Mouse (Mus musculus): ENCODE measurements around the gene Pex26. TPM values are rescaled to one million over a fixed set of nuclear protein-coding genes. Genes with fewer than 3 reads are reported as not detected.

The Pex26 gene
- polyA plus RNA-seq, 1 experiment from 2014 or later = 15.2 TPM

DNA sequence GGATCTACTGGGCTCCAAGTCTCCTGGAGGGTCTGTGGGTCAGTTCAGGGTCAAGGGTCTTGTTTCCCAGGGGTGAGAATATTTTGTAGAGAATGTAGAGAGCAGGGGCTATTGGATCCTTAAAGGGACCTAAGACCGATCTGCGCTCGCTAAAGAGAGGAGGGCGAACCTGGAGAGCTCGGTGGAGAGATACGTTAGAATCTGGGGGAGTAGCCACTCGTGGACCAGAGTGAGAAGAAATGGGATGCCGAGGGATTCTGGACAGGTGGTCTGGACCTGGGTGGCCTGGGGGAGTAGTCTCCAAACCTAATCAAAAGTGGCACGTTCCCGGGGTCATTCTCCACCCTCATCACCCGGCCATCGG, 27.4 kb downstream of the Pex26 start:
- Histone ChIP-seq H3K36me3 (replicated peaks; ENCODE audit: control insufficient read depth, insufficient read depth) (no peaks in the 10 kb centered on the region), H3K27me3 (ENCODE audit: control insufficient read depth, insufficient read depth, low read length) (peaks cover 20% of the 10 kb centered on the region), H3K4me1 (replicated peaks; ENCODE audit: control insufficient read depth, insufficient read depth, low read length) (peaks cover 9% of the 10 kb centered on the region; the same call in 1 of the 2 replicates), H3K4me3 (replicated peaks; ENCODE audit: low read length) (peak overlapping the region; percentile 41), H3K9ac (peak overlapping the region; percentile 55), H3K4me2 (replicated peaks) (peak overlapping the region; percentile 84), H3K9me3 (ENCODE audit: control insufficient read depth, low read length) (no peaks in the 10 kb centered on the region), H3K27ac (no peak overlapping the region)
- 2% methylated on average over 12 of the region's 12 CpGs for WGBS
- ATAC-seq (ENCODE audit: low FRiP score) = peak; percentile 15; the same call in 1 of the 2 replicates
- DNase-seq (ENCODE audit: low spot score) = no peak

DNA sequence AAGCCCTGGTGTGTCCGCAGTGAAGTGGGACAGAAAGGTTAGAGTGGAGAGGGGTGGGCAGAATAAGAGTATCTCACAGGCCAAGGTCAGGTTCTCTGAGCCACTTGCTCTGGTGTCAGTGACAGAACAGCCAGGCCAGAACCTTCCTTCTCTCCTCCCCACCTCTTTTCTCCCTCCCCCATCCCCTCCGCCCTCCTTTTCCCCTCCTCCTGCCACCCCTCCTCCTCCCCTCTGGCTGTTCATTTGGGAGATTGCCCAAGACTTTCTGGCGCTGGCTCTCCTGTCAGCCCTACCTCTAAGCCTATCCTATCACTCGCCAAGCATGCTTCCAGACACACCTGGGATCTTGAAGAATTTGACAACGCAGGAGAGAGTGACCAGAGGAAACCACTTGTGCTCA, 28.3 kb downstream of the Pex26 start:
- no peak overlapping the region for H3K9ac ChIP-seq
- H3K27me3 ChIP-seq (ENCODE audit: control insufficient read depth, insufficient read depth, low read length) = peaks cover 20% of the 10 kb centered on the region
- DNase-seq (ENCODE audit: low spot score) (no peak), ATAC-seq (ENCODE audit: low FRiP score) (no peak)
- H3K9me3 ChIP-seq (ENCODE audit: control insufficient read depth, low read length) = no peaks in the 10 kb centered on the region
- no peak overlapping the region for H3K27ac ChIP-seq
- H3K4me2 ChIP-seq (replicated peaks) = peak overlapping the region; percentile 84
- peak overlapping the region; percentile 41 for H3K4me3 ChIP-seq (replicated peaks; ENCODE audit: low read length)
- H3K36me3 ChIP-seq (replicated peaks; ENCODE audit: control insufficient read depth, insufficient read depth) = no peaks in the 10 kb centered on the region
- H3K4me1 ChIP-seq (replicated peaks; ENCODE audit: control insufficient read depth, insufficient read depth, low read length) = peaks cover 9% of the 10 kb centered on the region; the same call in 1 of the 2 replicates
- 13% methylated on average over 5 of the region's 5 CpGs for WGBS

DNA sequence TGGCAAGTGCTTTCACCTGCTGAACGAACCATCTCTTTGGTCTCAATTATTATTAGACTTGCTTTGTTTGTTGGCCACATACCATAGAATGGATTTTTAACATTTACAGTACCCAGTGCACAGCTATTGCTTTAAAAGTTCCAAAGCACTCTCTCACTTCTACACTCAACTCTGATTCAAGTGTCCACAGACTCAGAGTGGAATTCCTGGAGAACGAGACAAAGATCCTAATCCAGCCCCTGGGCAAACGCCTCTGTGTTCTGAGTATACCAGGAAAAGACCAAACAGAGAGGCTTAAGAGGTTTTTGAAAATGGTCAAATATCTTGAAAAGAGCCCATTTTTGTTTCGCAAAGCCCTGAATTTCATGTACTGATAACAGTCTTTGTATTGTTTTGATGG, 29.5 kb downstream of the Pex26 start:
- WGBS = 86% methylated on average over 4 of the region's 4 CpGs

DNA sequence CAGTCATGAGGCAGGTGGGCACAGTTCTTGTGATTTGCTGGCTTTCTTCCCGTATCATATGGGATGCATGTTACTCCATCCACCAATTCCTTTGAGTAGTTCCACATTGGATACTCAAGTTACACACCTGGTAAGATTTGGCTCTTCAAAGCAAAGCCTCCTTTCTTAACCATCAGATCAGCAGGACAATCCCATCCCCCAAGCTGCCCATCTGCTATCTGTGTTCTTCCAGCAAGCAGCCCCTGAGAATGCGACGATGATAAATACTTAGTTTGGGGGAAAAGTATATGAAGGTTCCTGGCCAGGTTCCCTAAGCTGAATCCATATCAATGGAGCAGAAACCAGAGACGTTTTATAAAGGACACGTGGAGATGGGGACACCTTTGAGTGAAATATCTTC, 30.8 kb downstream of the Pex26 start:
- Histone ChIP-seq H3K4me1 (replicated peaks; ENCODE audit: control insufficient read depth, insufficient read depth, low read length) (peaks cover 9% of the 10 kb centered on the region; the same call in 1 of the 2 replicates), H3K9ac (no peak overlapping the region), H3K4me3 (replicated peaks; ENCODE audit: low read length) (no peak overlapping the region), H3K27me3 (ENCODE audit: control insufficient read depth, insufficient read depth, low read length) (peaks cover 20% of the 10 kb centered on the region), H3K36me3 (replicated peaks; ENCODE audit: control insufficient read depth, insufficient read depth) (no peaks in the 10 kb centered on the region), H3K4me2 (replicated peaks) (no peak overlapping the region), H3K9me3 (ENCODE audit: control insufficient read depth, low read length) (no peaks in the 10 kb centered on the region), H3K27ac (no peak overlapping the region)
- 89% methylated on average over 5 of the region's 5 CpGs for WGBS
- DNase-seq (ENCODE audit: low spot score) (no peak), ATAC-seq (ENCODE audit: low FRiP score) (no peak)

More for the DNA sequence above, 29.5 kb downstream of the Pex26 start:
- Histone ChIP-seq H3K9me3 (ENCODE audit: control insufficient read depth, low read length) (no peaks in the 10 kb centered on the region), H3K4me1 (replicated peaks; ENCODE audit: control insufficient read depth, insufficient read depth, low read length) (peaks cover 9% of the 10 kb centered on the region; the same call in 1 of the 2 replicates), H3K4me2 (replicated peaks) (no peak overlapping the region), H3K36me3 (replicated peaks; ENCODE audit: control insufficient read depth, insufficient read depth) (no peaks in the 10 kb centered on the region), H3K27ac (no peak overlapping the region), H3K9ac (no peak overlapping the region), H3K27me3 (ENCODE audit: control insufficient read depth, insufficient read depth, low read length) (peaks cover 20% of the 10 kb centered on the region), H3K4me3 (replicated peaks; ENCODE audit: low read length) (no peak overlapping the region)
- DNase-seq (ENCODE audit: low spot score) = no peak
- no peak for ATAC-seq (ENCODE audit: low FRiP score)

DNA sequence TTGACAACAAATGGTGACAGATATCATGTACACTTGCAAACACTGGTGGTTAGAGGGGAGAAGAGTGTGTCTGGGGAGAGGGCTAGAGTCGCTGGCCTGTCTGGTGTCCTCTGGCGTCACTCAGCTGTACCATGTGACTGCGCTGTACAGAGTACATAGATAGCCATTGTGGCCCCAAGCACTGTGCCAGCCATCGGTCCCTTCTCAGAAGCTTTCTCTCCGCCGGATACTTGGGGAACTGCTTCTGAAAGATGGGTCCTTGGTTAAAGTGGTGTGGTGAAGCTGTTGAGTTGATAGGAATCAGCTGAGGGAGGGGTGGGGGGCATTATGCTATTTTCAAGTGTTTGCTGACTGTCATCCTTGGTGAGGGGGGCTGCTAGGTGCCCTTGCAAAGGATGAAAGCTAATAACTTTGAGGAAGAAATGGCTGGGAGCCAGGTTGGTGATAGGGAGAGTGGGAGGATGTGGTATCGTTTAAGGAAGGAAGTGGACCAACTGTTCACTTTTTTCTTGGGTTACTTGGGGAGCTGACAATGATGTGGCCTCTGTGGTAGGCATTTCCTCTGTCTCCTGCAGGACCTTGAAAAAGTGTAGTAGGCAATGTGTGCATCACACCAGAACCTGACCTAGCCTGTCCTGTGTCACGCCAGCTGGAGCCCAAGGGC, 31.3 kb downstream of the Pex26 start:
- no peak for ATAC-seq (ENCODE audit: low FRiP score)
- H3K27ac ChIP-seq = no peak overlapping the region
- no peak overlapping the region for H3K4me2 ChIP-seq (replicated peaks)
- peaks cover 9% of the 10 kb centered on the region; the same call in 1 of the 2 replicates for H3K4me1 ChIP-seq (replicated peaks; ENCODE audit: control insufficient read depth, insufficient read depth, low read length)
- H3K9me3 ChIP-seq (ENCODE audit: control insufficient read depth, low read length) = no peaks in the 10 kb centered on the region
- peaks cover 17% of the 10 kb centered on the region for H3K27me3 ChIP-seq (ENCODE audit: control insufficient read depth, insufficient read depth, low read length)
- no peak for DNase-seq (ENCODE audit: low spot score)
- H3K36me3 ChIP-seq (replicated peaks; ENCODE audit: control insufficient read depth, insufficient read depth) = no peaks in the 10 kb centered on the region
- no peak overlapping the region for H3K4me3 ChIP-seq (replicated peaks; ENCODE audit: low read length)
- no peak overlapping the region for H3K9ac ChIP-seq
- WGBS = 85% methylated on average over 8 of the region's 8 CpGs

DNA sequence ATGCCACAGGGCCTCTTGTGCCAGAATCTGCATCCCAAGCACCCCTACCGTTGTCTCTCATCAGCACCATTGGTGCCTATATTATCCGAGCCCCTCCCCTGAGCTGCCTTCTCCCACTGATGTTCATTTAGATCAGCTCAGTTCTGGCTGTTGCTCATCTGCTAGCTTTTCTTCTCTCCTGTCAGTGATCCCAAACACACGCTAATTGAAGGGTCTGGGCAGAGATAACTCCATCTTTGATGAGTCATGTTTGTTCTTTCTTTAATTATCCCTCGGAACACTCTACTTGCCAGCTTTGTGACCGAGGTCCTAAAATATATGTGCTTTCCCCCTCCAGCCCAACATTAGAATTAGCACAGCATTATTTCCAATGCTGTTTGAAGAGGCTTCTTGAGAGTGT, 31.9 kb downstream of the Pex26 start:
- WGBS = 87% methylated on average over 5 of the region's 5 CpGs
- no peak for ATAC-seq (ENCODE audit: low FRiP score)
- peaks cover 12% of the 10 kb centered on the region for H3K27me3 ChIP-seq (ENCODE audit: control insufficient read depth, insufficient read depth, low read length)
- H3K36me3 ChIP-seq (replicated peaks; ENCODE audit: control insufficient read depth, insufficient read depth) = no peaks in the 10 kb centered on the region
- no peak overlapping the region for H3K27ac ChIP-seq
- H3K9me3 ChIP-seq (ENCODE audit: control insufficient read depth, low read length) = no peaks in the 10 kb centered on the region
- H3K4me3 ChIP-seq (replicated peaks; ENCODE audit: low read length) = no peak overlapping the region
- no peak overlapping the region for H3K9ac ChIP-seq
- peaks cover 9% of the 10 kb centered on the region; the same call in 1 of the 2 replicates for H3K4me1 ChIP-seq (replicated peaks; ENCODE audit: control insufficient read depth, insufficient read depth, low read length)
- no peak for DNase-seq (ENCODE audit: low spot score)
- H3K4me2 ChIP-seq (replicated peaks) = no peak overlapping the region

DNA sequence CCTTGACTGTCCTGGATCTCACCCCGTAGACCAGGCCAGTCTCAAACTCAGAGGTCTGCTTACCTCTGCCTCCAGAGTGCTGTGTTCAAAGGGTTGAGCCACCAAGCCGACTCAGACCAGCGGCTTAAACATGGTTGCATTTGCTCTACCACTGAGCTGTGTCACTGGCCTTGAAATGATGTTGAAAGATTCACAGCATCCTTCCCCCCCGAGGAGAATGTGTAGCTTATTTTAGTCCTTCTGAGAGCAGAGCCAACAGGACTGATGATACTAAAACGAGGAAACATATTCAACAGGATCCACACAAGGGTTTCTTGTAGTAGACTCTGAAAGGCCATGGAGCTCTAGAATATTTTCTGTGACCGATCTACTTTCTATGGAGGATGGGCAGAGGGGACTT, 32.4 kb downstream of the Pex26 start:
- DNase-seq (ENCODE audit: low spot score) (no peak), ATAC-seq (ENCODE audit: low FRiP score) (no peak)
- Histone ChIP-seq H3K27ac (no peak overlapping the region), H3K36me3 (replicated peaks; ENCODE audit: control insufficient read depth, insufficient read depth) (no peaks in the 10 kb centered on the region), H3K4me1 (replicated peaks; ENCODE audit: control insufficient read depth, insufficient read depth, low read length) (peaks cover 9% of the 10 kb centered on the region; the same call in 1 of the 2 replicates), H3K9ac (no peak overlapping the region), H3K27me3 (ENCODE audit: control insufficient read depth, insufficient read depth, low read length) (peaks cover 12% of the 10 kb centered on the region), H3K4me2 (replicated peaks) (no peak overlapping the region), H3K4me3 (replicated peaks; ENCODE audit: low read length) (no peak overlapping the region), H3K9me3 (ENCODE audit: control insufficient read depth, low read length) (no peaks in the 10 kb centered on the region)
- WGBS = 83% methylated on average over 6 of the region's 6 CpGs

DNA sequence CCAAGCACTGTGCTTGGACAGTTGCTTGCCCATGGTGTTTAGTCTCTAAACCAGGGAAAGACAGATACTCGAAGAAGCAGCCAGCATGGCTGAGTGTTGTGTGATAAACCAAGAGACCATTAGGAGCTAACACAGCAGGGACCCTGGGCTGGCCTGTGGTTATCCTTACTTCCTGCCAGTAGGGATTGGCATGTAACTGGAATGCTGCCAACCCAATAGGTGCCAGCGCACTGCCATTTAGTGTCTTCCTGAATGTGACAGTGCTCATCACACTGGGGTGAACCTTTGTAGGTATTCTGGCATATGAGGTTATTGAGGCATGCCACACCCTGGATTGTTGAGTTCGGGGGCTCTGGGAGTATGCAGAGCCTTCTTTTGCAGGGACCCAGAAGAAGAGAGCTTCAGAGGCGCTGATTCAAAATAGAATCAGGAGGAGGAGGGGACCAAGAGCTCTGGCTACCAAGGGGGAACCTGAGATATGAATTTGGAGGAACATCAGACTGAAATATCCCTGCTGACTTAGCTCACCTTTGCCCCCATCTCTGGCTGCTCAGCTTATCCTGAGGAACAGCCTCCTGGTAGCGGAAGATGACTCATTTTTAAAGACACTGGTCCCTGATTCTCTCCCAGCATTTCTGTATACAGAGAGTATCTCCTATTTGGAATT, 33.3 kb downstream of the Pex26 start:
- no peak overlapping the region for H3K4me3 ChIP-seq (replicated peaks; ENCODE audit: low read length)
- DNase-seq (ENCODE audit: low spot score) (no peak), ATAC-seq (ENCODE audit: low FRiP score) (no peak)
- H3K27me3 ChIP-seq (ENCODE audit: control insufficient read depth, insufficient read depth, low read length) = peaks cover 9% of the 10 kb centered on the region
- no peak overlapping the region for H3K9ac ChIP-seq
- no peak overlapping the region for H3K4me2 ChIP-seq (replicated peaks)
- WGBS = 83% methylated on average over 5 of the region's 5 CpGs
- no peaks in the 10 kb centered on the region for H3K9me3 ChIP-seq (ENCODE audit: control insufficient read depth, low read length)
- no peaks in the 10 kb centered on the region for H3K36me3 ChIP-seq (replicated peaks; ENCODE audit: control insufficient read depth, insufficient read depth)
- no peak overlapping the region for H3K27ac ChIP-seq
- H3K4me1 ChIP-seq (replicated peaks; ENCODE audit: control insufficient read depth, insufficient read depth, low read length) = peaks cover 2% of the 10 kb centered on the region; the same call in 1 of the 2 replicates

DNA sequence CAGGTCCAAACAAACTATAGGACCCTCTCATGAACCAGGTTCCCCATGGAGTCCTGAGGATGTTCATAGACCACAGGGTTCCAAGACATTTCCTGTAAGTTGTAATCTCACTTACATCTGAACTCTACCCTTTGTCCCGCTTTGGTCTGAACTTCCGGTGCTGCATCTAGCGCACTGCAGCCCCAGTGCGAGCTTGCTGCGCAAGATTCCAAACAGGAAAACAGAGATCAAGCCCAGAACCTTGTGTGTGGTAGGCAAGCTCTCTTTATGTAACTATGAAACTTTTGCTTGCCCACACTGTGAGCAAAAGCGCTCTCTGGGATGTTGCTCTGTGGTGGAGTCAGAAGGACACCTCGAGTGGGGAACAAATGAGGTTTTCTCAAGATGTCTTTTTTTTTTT, 34.5 kb downstream of the Pex26 start:
- no peaks in the 10 kb centered on the region for H3K4me1 ChIP-seq (replicated peaks; ENCODE audit: control insufficient read depth, insufficient read depth, low read length)
- no peak overlapping the region for H3K4me3 ChIP-seq (replicated peaks; ENCODE audit: low read length)
- no peak overlapping the region for H3K27ac ChIP-seq
- 92% methylated on average over 7 of the region's 7 CpGs for WGBS
- ATAC-seq (ENCODE audit: low FRiP score) (no peak), DNase-seq (ENCODE audit: low spot score) (no peak)
- no peaks in the 10 kb centered on the region for H3K9me3 ChIP-seq (ENCODE audit: control insufficient read depth, low read length)
- H3K36me3 ChIP-seq (replicated peaks; ENCODE audit: control insufficient read depth, insufficient read depth) = no peaks in the 10 kb centered on the region
- no peak overlapping the region for H3K9ac ChIP-seq
- H3K4me2 ChIP-seq (replicated peaks) = no peak overlapping the region
- no peaks in the 10 kb centered on the region for H3K27me3 ChIP-seq (ENCODE audit: control insufficient read depth, insufficient read depth, low read length)

Data from hindbrain, embryonic 14.5 days (tissue).